In genomic region chr10:61273081-61273843, GRCm38 (mm10) we compare ENCODE assay signal across 8 mouse cellular contexts. TPM values are rescaled to one million over a fixed set of nuclear protein-coding genes. Genes with fewer than 3 reads are reported as not detected.
DNase-seq lines count a peak whose midpoint lies in the region; ATAC-seq and TF ChIP-seq lines count a peak whose summit lies in the region.

TSS of gene Adamts14 (minus strand) at chr10:61273438.

- ATAC-seq in frontal cortex, adult (ENCODE audit: low TSS enrichment): 0 out of 2 replicates have a peak, but pooled peaks have one; percentile 42
- no peak for ATAC-seq in G1E (ENCODE audit: extremely low read depth, insufficient number of reproducible peaks, low FRiP score, poor library complexity, severe bottlenecking)
- peak; percentile 75 for ATAC-seq in forebrain, embryonic 13.5 days
- peak; percentile 55 for ATAC-seq in hindbrain, embryonic 16.5 days
- ATAC-seq in lung, postnatal 0 days: peak; percentile 68
- peak; percentile 41; the same call in 1 of the 2 replicates for ATAC-seq in stomach, postnatal 0 days (ENCODE audit: low FRiP score, low TSS enrichment)

- TF ChIP-seq EP300 in lung, postnatal 0 days (IDR thresholded peaks at IDR 0.05): no peak
- no peak for TF ChIP-seq EP300 in stomach, postnatal 0 days (optimal IDR thresholded peaks at IDR 0.05)

- no peaks in the 10 kb centered on the region for H3K27me3 ChIP-seq in G1E (ENCODE audit: insufficient read depth, low read length)
- H3K27me3 ChIP-seq in forebrain, embryonic 13.5 days: peaks cover 29% of the 10 kb centered on the region
- peaks cover 3% of the 10 kb centered on the region; the same call in 1 of the 2 replicates for H3K27me3 ChIP-seq in hindbrain, embryonic 16.5 days (replicated peaks; ENCODE audit: control insufficient read depth, insufficient read depth, low read length)
- 0 out of 2 replicates have a peak, but pooled peaks cover 5% of the 10 kb centered on the region for H3K27me3 ChIP-seq in lung, postnatal 0 days (replicated peaks; ENCODE audit: insufficient read depth, low read length)
- H3K27me3 ChIP-seq in stomach, postnatal 0 days (ENCODE audit: control insufficient read depth, insufficient read depth, low read length): no peaks in the 10 kb centered on the region; the same call in 1 of the 2 replicates

- no peak within 1 kb of the TSS for H3K27ac ChIP-seq in forebrain, embryonic 13.5 days
- H3K27ac ChIP-seq in hindbrain, embryonic 16.5 days (ENCODE audit: low read depth, low read length): 0 out of 2 replicates have a peak within 1 kb of the TSS, but pooled peaks have one; percentile 7
- H3K27ac ChIP-seq in lung, postnatal 0 days (ENCODE audit: low read length): peak within 1 kb of the TSS; percentile 72
- peak within 1 kb of the TSS; percentile 80 for H3K27ac ChIP-seq in stomach, postnatal 0 days (replicated peaks)

- TF ChIP-seq CTCF in G1E (IDR thresholded peaks at IDR 0.05; ENCODE audit: low read depth, low read length): no peak
- peak; percentile 31 for TF ChIP-seq CTCF in lung, postnatal 0 days (IDR thresholded peaks at IDR 0.05)
- TF ChIP-seq CTCF in stomach, postnatal 0 days (IDR thresholded peaks at IDR 0.05; ENCODE audit: low read depth): peak; percentile 44; the same call in 1 of the 2 replicates

- H3K9ac ChIP-seq in forebrain, embryonic 13.5 days: peak within 1 kb of the TSS; percentile 67
- peak within 1 kb of the TSS; percentile 69 for H3K9ac ChIP-seq in hindbrain, embryonic 16.5 days (ENCODE audit: low read depth, low read length)
- peak within 1 kb of the TSS; percentile 50 for H3K9ac ChIP-seq in lung, postnatal 0 days (replicated peaks; ENCODE audit: low read depth)
- H3K9ac ChIP-seq in stomach, postnatal 0 days (ENCODE audit: low read length): peak within 1 kb of the TSS; percentile 76

- DNase-seq in frontal cortex, postnatal 36 days (ENCODE audit: low spot score in 2 of 2): no peak
- DNase-seq in G1E (ENCODE audit: low spot score): peak; percentile 2
- peak; percentile 47 for DNase-seq in lung, postnatal 0 days (ENCODE audit: low spot score)
- peak; percentile 49 for DNase-seq in stomach, postnatal 0 days (ENCODE audit: low spot score)
- no peak for DNase-seq in layer of hippocampus, postnatal 36 days

- WGBS in forebrain, embryonic 13.5 days: 2% methylated on average over 51 of the region's 75 CpGs
- whole genome bisulfite sequencing in hindbrain, embryonic 16.5 days: 2% methylated on average over 45 of the region's 75 CpGs
- WGBS in lung, postnatal 0 days: 2% methylated on average over 67 of the region's 75 CpGs
- 1% methylated on average over 53 of the region's 75 CpGs for WGBS in stomach, postnatal 0 days

- peak within 1 kb of the TSS; percentile 94 for H3K4me2 ChIP-seq in forebrain, embryonic 13.5 days
- H3K4me2 ChIP-seq in hindbrain, embryonic 16.5 days (ENCODE audit: low read length): peak within 1 kb of the TSS; percentile 98
- H3K4me2 ChIP-seq in lung, postnatal 0 days (replicated peaks; ENCODE audit: low read depth, low read length): peak within 1 kb of the TSS; percentile 90
- peak within 1 kb of the TSS; percentile 83 for H3K4me2 ChIP-seq in stomach, postnatal 0 days (replicated peaks; ENCODE audit: low read depth)

- no peaks in the 10 kb centered on the region for H3K4me1 ChIP-seq in G1E (ENCODE audit: insufficient read depth, low read depth, low read length)
- H3K4me1 ChIP-seq in forebrain, embryonic 13.5 days: peaks cover 9% of the 10 kb centered on the region
- peaks cover 7% of the 10 kb centered on the region for H3K4me1 ChIP-seq in hindbrain, embryonic 16.5 days (ENCODE audit: control insufficient read depth, insufficient read depth, low read depth, low read length)
- no peaks in the 10 kb centered on the region for H3K4me1 ChIP-seq in lung, postnatal 0 days (ENCODE audit: insufficient read depth, low read depth, low read length)
- peaks cover 2% of the 10 kb centered on the region; the same call in 1 of the 2 replicates for H3K4me1 ChIP-seq in stomach, postnatal 0 days (replicated peaks; ENCODE audit: control insufficient read depth, insufficient read depth)

- H3K4me3 ChIP-seq in G1E (ENCODE audit: low read depth, low read length): no peak within 1 kb of the TSS
- peak within 1 kb of the TSS; percentile 52 for H3K4me3 ChIP-seq in forebrain, embryonic 13.5 days
- peak within 1 kb of the TSS; percentile 59 for H3K4me3 ChIP-seq in hindbrain, embryonic 16.5 days (ENCODE audit: low read length)
- H3K4me3 ChIP-seq in lung, postnatal 0 days (ENCODE audit: low read depth, low read length): peak within 1 kb of the TSS; percentile 45
- H3K4me3 ChIP-seq in stomach, postnatal 0 days (ENCODE audit: low read depth, low read length): peak within 1 kb of the TSS; percentile 54

- peaks cover 34% of the 10 kb centered on the region for H3K9me3 ChIP-seq in G1E (replicated peaks)
- H3K9me3 ChIP-seq in forebrain, embryonic 13.5 days (replicated peaks): no peaks in the 10 kb centered on the region
- no peaks in the 10 kb centered on the region for H3K9me3 ChIP-seq in hindbrain, embryonic 16.5 days (ENCODE audit: control insufficient read depth, low read length)
- no peaks in the 10 kb centered on the region for H3K9me3 ChIP-seq in lung, postnatal 0 days (ENCODE audit: low read length)
- no peaks in the 10 kb centered on the region for H3K9me3 ChIP-seq in stomach, postnatal 0 days (ENCODE audit: control insufficient read depth, low read length)

- H3K36me3 ChIP-seq in G1E (replicated peaks): no peaks in the 10 kb centered on the region
- no peaks in the 10 kb centered on the region for H3K36me3 ChIP-seq in forebrain, embryonic 13.5 days (ENCODE audit: poor library complexity, severe bottlenecking)
- H3K36me3 ChIP-seq in hindbrain, embryonic 16.5 days (ENCODE audit: control insufficient read depth, insufficient read depth, low read length): no peaks in the 10 kb centered on the region
- no peaks in the 10 kb centered on the region for H3K36me3 ChIP-seq in lung, postnatal 0 days (ENCODE audit: insufficient read depth, low read length)
- H3K36me3 ChIP-seq in stomach, postnatal 0 days (ENCODE audit: control insufficient read depth, insufficient read depth, low read length): no peaks in the 10 kb centered on the region

RNA-seq across cellular contexts. Expression of gene Adamts14, which starts in this region (rescaled TPM):
- not detected in 2 replicates for total RNA-seq in G1E (2014; fragmentation: Nextera tagmentation)
- total RNA-seq in G1E (2017): not detected in 2 replicates
- not detected in 2 replicates for polyA plus RNA-seq in G1E (2012)
- 0.13 TPM in 2 replicates for polyA plus RNA-seq in forebrain, embryonic 13.5 days (2015; fragmentation: Nextera tagmentation; extraction: Ambion mirVana)
- polyA plus RNA-seq in hindbrain, embryonic 16.5 days (2015; fragmentation: Nextera tagmentation; extraction: Ambion mirVana): 0.29 and 0.55 TPM in 2 replicates
- polyA plus RNA-seq in lung, postnatal 0 days (2015; fragmentation: Nextera tagmentation; extraction: Ambion mirVana): 1.5 and 1.8 TPM in 2 replicates
- 1.1 TPM in 2 replicates for polyA plus RNA-seq in stomach, postnatal 0 days (2015; fragmentation: Nextera tagmentation; extraction: Ambion mirVana)
- total RNA-seq in layer of hippocampus, postnatal 36 days (2021): 1 to 10 TPM; 1.8 TPM

Comparison
In these comparisons a context has a peak if more than half of its experiments do, and no peak if none do; other contexts are left out.
1. Peak in DNase-seq in G1E; RNA of the gene not detected or under 1 TPM.
2. Peak in ATAC-seq, H3K4me3 ChIP-seq, H3K9ac ChIP-seq and H3K4me2 ChIP-seq in forebrain, embryonic 13.5 days; RNA of the gene not detected or under 1 TPM.
3. Peak in ATAC-seq, H3K4me3 ChIP-seq, H3K27ac ChIP-seq, H3K9ac ChIP-seq and H3K4me2 ChIP-seq in hindbrain, embryonic 16.5 days; RNA of the gene not detected or under 1 TPM.
4. DNase-seq: peak in lung, postnatal 0 days (single experiment) and stomach, postnatal 0 days (single experiment); none in frontal cortex, postnatal 36 days (0 of 2) and layer of hippocampus, postnatal 36 days (0 of 2).
5. Peak in every context shown above with its lines, with median percentiles within 50 percentile points of each other: H3K4me2 ChIP-seq and H3K9ac ChIP-seq.